In genomic region chr5:32378546-32378945, GRCm38 (mm10) we compare ENCODE assay signal across 13 mouse cellular contexts.
DNase-seq lines count a peak whose midpoint lies in the region; ATAC-seq and TF ChIP-seq lines count a peak whose summit lies in the region.
"Had no signal": no experiment of that assay in that cellular context is flagged by ENCODE, and none has a peak within 500 bp of the region (broad histone marks: within the 10 kb centered on the region; RNA-seq: fewer than 3 reads in every experiment).

No protein-coding gene starts in this region.

- intact Hi-C loops in gastrocnemius, postnatal 36 days (cut with DNase I) = no loop called here

- no peaks in the 10 kb centered on the region for H3K9me3 ChIP-seq in liver, postnatal 0 days (ENCODE audit: low read length)
- no peaks in the 10 kb centered on the region for H3K9me3 ChIP-seq in liver, embryonic 11.5 days (ENCODE audit: control insufficient read depth, low read length)
- H3K9me3 ChIP-seq: liver, embryonic 13.5 days; neural tube, embryonic 12.5 days had no signal

- no peak for TF ChIP-seq CTCF in liver, postnatal 0 days (IDR thresholded peaks at IDR 0.05; ENCODE audit: low read depth)

- TF ChIP-seq EP300 in liver, postnatal 0 days (IDR thresholded peaks at IDR 0.05; ENCODE audit: low read depth) = no peak

- no peaks in the 10 kb centered on the region for H3K36me3 ChIP-seq in liver, postnatal 0 days (replicated peaks; ENCODE audit: insufficient read depth, low read length)
- no peaks in the 10 kb centered on the region for H3K36me3 ChIP-seq in liver, embryonic 11.5 days (ENCODE audit: control insufficient read depth, insufficient read depth, low read length)
- H3K36me3 ChIP-seq: liver, embryonic 13.5 days; neural tube, embryonic 12.5 days had no signal

- no peaks in the 10 kb centered on the region for H3K27me3 ChIP-seq in liver, postnatal 0 days (ENCODE audit: insufficient read depth, low read length)
- no peaks in the 10 kb centered on the region for H3K27me3 ChIP-seq in liver, embryonic 11.5 days (replicated peaks; ENCODE audit: control insufficient read depth, insufficient read depth, low read length)
- H3K27me3 ChIP-seq: liver, embryonic 13.5 days; neural tube, embryonic 12.5 days had no signal

- peak; percentile 36; the same call in 1 of the 2 replicates for ATAC-seq in liver, postnatal 0 days
- ATAC-seq in liver, embryonic 11.5 days (replicated peaks; ENCODE audit: low FRiP score) = no peak
- ATAC-seq in megakaryocyte, adult 5-6 weeks (ENCODE audit: poor library complexity, severe bottlenecking) = peak; percentile 70

- no peak overlapping the region for H3K4me2 ChIP-seq in liver, postnatal 0 days (ENCODE audit: low read depth, low read length)
- H3K4me2 ChIP-seq in liver, embryonic 11.5 days = no peak overlapping the region
- H3K4me2 ChIP-seq: liver, embryonic 13.5 days; neural tube, embryonic 12.5 days had no signal

- peaks cover 3% of the 10 kb centered on the region; the same call in 1 of the 2 replicates for H3K4me1 ChIP-seq in liver, postnatal 0 days (ENCODE audit: insufficient read depth)
- H3K4me1 ChIP-seq in liver, embryonic 11.5 days (replicated peaks; ENCODE audit: control insufficient read depth, insufficient read depth, low read length) = no peaks in the 10 kb centered on the region
- H3K4me1 ChIP-seq: liver, embryonic 13.5 days; neural tube, embryonic 12.5 days had no signal

- H3K27ac ChIP-seq in liver, postnatal 0 days (ENCODE audit: low read depth) = no peak overlapping the region
- H3K27ac ChIP-seq in liver, embryonic 11.5 days (ENCODE audit: low read depth, low read length) = no peak overlapping the region
- H3K27ac ChIP-seq: liver, embryonic 13.5 days; neural tube, embryonic 12.5 days had no signal

- WGBS in liver, postnatal 0 days (ENCODE audit: insufficient replicate concordance) = 39% methylated on average over 3 of the region's 3 CpGs
- 37% methylated on average over 3 of the region's 3 CpGs for WGBS in liver, embryonic 11.5 days

- DNase-seq in liver, postnatal 0 days = peak; percentile 40
- no peak for DNase-seq in liver, embryonic 11.5 days (ENCODE audit: low spot score)
- DNase-seq in adrenal gland, postnatal 36 days = peak; percentile 28 to 51
- peak; percentile 48 for DNase-seq in thymus, postnatal 0 days (ENCODE audit: low spot score)
- DNase-seq in right cerebral cortex, adult 18-20 months = no peak
- DNase-seq in gastrocnemius, postnatal 10 days = no peak
- no peak for DNase-seq in gastrocnemius, postnatal 36 days
- DNase-seq: gastrocnemius, postnatal 14 days; kidney, adult 2 months; layer of hippocampus, adult 9-11 months; liver, embryonic 13.5 days had no signal

- H3K4me3 ChIP-seq in liver, postnatal 0 days (ENCODE audit: low read depth, low read length) = no peak overlapping the region
- no peak overlapping the region for H3K4me3 ChIP-seq in liver, embryonic 11.5 days (ENCODE audit: low read depth, low read length)
- H3K4me3 ChIP-seq: liver, embryonic 13.5 days; neural tube, embryonic 12.5 days had no signal

- no peak overlapping the region for H3K9ac ChIP-seq in liver, postnatal 0 days (replicated peaks)
- no peak overlapping the region for H3K9ac ChIP-seq in liver, embryonic 11.5 days (ENCODE audit: low read depth, low read length)
- H3K9ac ChIP-seq: liver, embryonic 13.5 days; neural tube, embryonic 12.5 days had no signal

Comparison
In these comparisons a context has a peak if more than half of its experiments do, and no peak if none do; other contexts are left out.
1. DNase-seq: peak in liver, postnatal 0 days (single experiment), adrenal gland, postnatal 36 days (2 of 2) and thymus, postnatal 0 days (single experiment); none in liver, embryonic 11.5 days (single experiment), right cerebral cortex, adult 18-20 months (single experiment), gastrocnemius, postnatal 10 days (single experiment) and gastrocnemius, postnatal 36 days (0 of 2).